Mouse (Mus musculus) midbrain, embryonic 15.5 days (tissue): ENCODE measurements around the gene Epb41l3. TPM values are rescaled to one million over a fixed set of nuclear protein-coding genes. Genes with fewer than 3 reads are reported as not detected.

Experiments used
- ATAC-seq: fragments of 200-750 bp; cut with Nextera tagmentation; replicated peaks from 2 replicates; pipeline ENCODE4 v1.8.0; 2017; ENCODE audit warnings: moderate TSS enrichment
- H3K27ac ChIP-seq: fragments of 300-500 bp; sonication (generic); 2 replicates; pipeline ENCODE4 v1.5.1; 2015; ENCODE audit warnings: mild to moderate bottlenecking, inconsistent platforms
- H3K27me3 ChIP-seq: fragments of 300-500 bp; sonication (generic); replicated peaks from 2 replicates; pipeline ENCODE4 v1.6.1; 2015; ENCODE audit warnings: inconsistent platforms
- H3K36me3 ChIP-seq: fragments of 300-500 bp; sonication (generic); replicated peaks from 2 replicates; pipeline ENCODE4 v1.6.1; 2015; ENCODE audit warnings: inconsistent platforms
- H3K4me1 ChIP-seq: fragments of 300-500 bp; sonication (generic); 2 replicates; pipeline ENCODE4 v1.6.1; 2015; ENCODE audit warnings: inconsistent platforms
- H3K4me2 ChIP-seq: fragments of 300-500 bp; sonication (generic); 2 replicates; pipeline ENCODE4 v1.6.1; 2015; ENCODE audit warnings: inconsistent platforms, mild to moderate bottlenecking, moderate library complexity
- H3K4me3 ChIP-seq: fragments of 300-500 bp; sonication (generic); 2 replicates; pipeline ENCODE4 v1.5.1; 2015; ENCODE audit warnings: mild to moderate bottlenecking, inconsistent platforms
- H3K9ac ChIP-seq: fragments of 300-500 bp; sonication (generic); 2 replicates; pipeline ENCODE4 v1.6.1; 2015; ENCODE audit warnings: mild to moderate bottlenecking, inconsistent platforms
- H3K9me3 ChIP-seq: fragments of 300-500 bp; sonication (generic); 2 replicates; pipeline ENCODE4 v1.6.1; 2016; ENCODE audit warnings: inconsistent platforms
- WGBS: fragments of 180-500 bp; shearing (Covaris S2); methylation state at CpG from one replicate; pipeline ENCODE4 v1.1.7; 2015; ENCODE audit warnings: mixed read lengths; 5-methylcytosine and 5-hydroxymethylcytosine counted together
- polyA plus RNA-seq: library from polyadenylated mRNA; unstranded; fragments of >200 nt; fragmentation: Nextera tagmentation; extraction: Ambion mirVana; gene quantifications from 2 replicates; pipeline ENCODE4 v1.2.1, GENCODE M21; 2015

Gene Epb41l3
- polyA plus RNA-seq, 1 experiment from 2014 or later, result 71.0 TPM

GRCm38 (mm10) chr17:69277362-69277761, 201.9 kb downstream of the Epb41l3 start:
- no peak for ATAC-seq
- H3K4me3 ChIP-seq, result no peak overlapping the region
- H3K4me2 ChIP-seq, result no peak overlapping the region
- no peaks in the 10 kb centered on the region for H3K27me3 ChIP-seq
- no peak overlapping the region for H3K9ac ChIP-seq
- H3K4me1 ChIP-seq, result no peaks in the 10 kb centered on the region
- no peaks in the 10 kb centered on the region for H3K36me3 ChIP-seq
- H3K27ac ChIP-seq, result no peak overlapping the region
- 19% methylated on average over 5 of the region's 5 CpGs for WGBS
- no peaks in the 10 kb centered on the region for H3K9me3 ChIP-seq

- Histone ChIP-seq H3K9me3 (0 out of 2 replicates have a peak, but pooled peaks cover 3% of the 10 kb centered on the region), H3K4me1 (no peaks in the 10 kb centered on the region), H3K27me3 (no peaks in the 10 kb centered on the region), H3K36me3 (peaks cover 56% of the 10 kb centered on the region), H3K27ac (no peak overlapping the region), H3K9ac (no peak overlapping the region), H3K4me3 (no peak overlapping the region), H3K4me2 (no peak overlapping the region)
- ATAC-seq, result no peak
- WGBS, result 97% methylated on average over 13 of the region's 13 CpGs
Measured at GRCm38 (mm10) chr17:69284511-69284910, 209.0 kb downstream of the Epb41l3 start.

DNA sequence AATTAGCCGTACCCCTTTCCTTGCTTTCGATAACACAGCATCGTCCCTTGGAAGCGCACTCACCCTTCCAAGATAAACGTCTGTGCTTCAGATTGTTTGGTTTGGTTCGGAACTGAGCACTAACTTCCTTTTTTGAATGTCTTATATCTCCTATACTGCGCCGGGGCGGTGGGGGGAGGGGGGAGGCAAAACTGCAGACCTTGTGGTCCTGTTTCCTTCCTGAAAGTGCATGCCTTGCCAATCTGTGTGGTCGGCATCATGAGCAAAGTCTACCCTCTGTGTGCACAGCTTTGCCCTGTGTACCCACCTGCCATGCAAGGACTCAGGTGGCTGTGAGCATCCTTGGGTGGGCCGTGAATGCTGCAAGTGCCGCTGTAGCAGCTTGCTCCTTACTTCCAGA, 212.6 kb downstream of the Epb41l3 start:
- no peak for ATAC-seq

DNA sequence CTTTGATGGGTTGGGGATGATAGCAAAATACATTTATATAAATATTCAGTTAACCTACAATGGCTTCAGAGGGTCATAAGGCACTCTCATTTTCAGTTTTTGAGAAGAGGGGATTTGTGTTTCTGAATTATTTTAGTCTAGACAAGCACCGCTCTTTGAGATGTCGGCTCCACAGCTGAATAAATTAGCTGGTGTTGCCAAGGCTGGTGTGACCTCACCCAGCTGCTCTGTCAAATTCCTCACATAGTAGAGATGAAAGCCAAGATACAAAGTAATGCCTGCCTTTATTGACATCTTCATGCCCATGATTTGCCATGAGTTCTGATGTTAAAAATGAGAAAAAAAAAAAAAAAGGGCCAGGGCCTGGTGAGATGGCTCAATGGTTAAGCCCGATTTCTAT, 214.8 kb downstream of the Epb41l3 start:
- Histone ChIP-seq H3K36me3 (peaks cover 39% of the 10 kb centered on the region; the same call in 1 of the 2 replicates), H3K9me3 (no peaks in the 10 kb centered on the region), H3K9ac (no peak overlapping the region), H3K4me3 (no peak overlapping the region), H3K4me2 (no peak overlapping the region), H3K27me3 (no peaks in the 10 kb centered on the region), H3K27ac (no peak overlapping the region), H3K4me1 (no peaks in the 10 kb centered on the region)
- no peak for ATAC-seq
- WGBS, result 78% methylated on average over 3 of the region's 3 CpGs

More for the DNA sequence above, 212.6 kb downstream of the Epb41l3 start:
- Histone ChIP-seq H3K36me3 (peaks cover 49% of the 10 kb centered on the region), H3K27ac (no peak overlapping the region), H3K9ac (no peak overlapping the region), H3K4me1 (no peaks in the 10 kb centered on the region), H3K4me3 (no peak overlapping the region), H3K9me3 (no peaks in the 10 kb centered on the region), H3K27me3 (no peaks in the 10 kb centered on the region), H3K4me2 (no peak overlapping the region)
- 94% methylated on average over 12 of the region's 12 CpGs for WGBS

- 89% methylated on average over 4 of the region's 4 CpGs for WGBS
- H3K9me3 ChIP-seq, result no peaks in the 10 kb centered on the region
- no peaks in the 10 kb centered on the region for H3K36me3 ChIP-seq
- no peaks in the 10 kb centered on the region for H3K27me3 ChIP-seq
- ATAC-seq, result no peak
- H3K4me3 ChIP-seq, result no peak overlapping the region
- no peak overlapping the region for H3K27ac ChIP-seq
- H3K4me2 ChIP-seq, result no peak overlapping the region
- H3K9ac ChIP-seq, result no peak overlapping the region
- H3K4me1 ChIP-seq, result no peaks in the 10 kb centered on the region
Measured at GRCm38 (mm10) chr17:69301552-69301951, 226.1 kb downstream of the Epb41l3 start.

GRCm38 (mm10) chr17:69303579-69304274, 228.2 kb downstream of the Epb41l3 start:
- Histone ChIP-seq H3K27me3 (no peaks in the 10 kb centered on the region), H3K4me1 (no peaks in the 10 kb centered on the region), H3K9me3 (no peaks in the 10 kb centered on the region), H3K4me2 (no peak overlapping the region), H3K27ac (no peak overlapping the region), H3K4me3 (no peak overlapping the region), H3K9ac (no peak overlapping the region), H3K36me3 (no peaks in the 10 kb centered on the region)
- peak; percentile 75; the same call in 1 of the 2 replicates for ATAC-seq
- 66% methylated on average over 11 of the region's 11 CpGs for WGBS

GRCm38 (mm10) chr17:69307636-69308035, 232.2 kb downstream of the Epb41l3 start:
- H3K4me2 ChIP-seq, result no peak overlapping the region
- 80% methylated on average over 9 of the region's 9 CpGs for WGBS
- H3K4me3 ChIP-seq, result no peak overlapping the region
- H3K9me3 ChIP-seq, result no peaks in the 10 kb centered on the region
- no peak for ATAC-seq
- no peaks in the 10 kb centered on the region for H3K27me3 ChIP-seq
- H3K27ac ChIP-seq, result no peak overlapping the region
- no peaks in the 10 kb centered on the region for H3K4me1 ChIP-seq
- H3K36me3 ChIP-seq, result no peaks in the 10 kb centered on the region
- H3K9ac ChIP-seq, result no peak overlapping the region

DNA sequence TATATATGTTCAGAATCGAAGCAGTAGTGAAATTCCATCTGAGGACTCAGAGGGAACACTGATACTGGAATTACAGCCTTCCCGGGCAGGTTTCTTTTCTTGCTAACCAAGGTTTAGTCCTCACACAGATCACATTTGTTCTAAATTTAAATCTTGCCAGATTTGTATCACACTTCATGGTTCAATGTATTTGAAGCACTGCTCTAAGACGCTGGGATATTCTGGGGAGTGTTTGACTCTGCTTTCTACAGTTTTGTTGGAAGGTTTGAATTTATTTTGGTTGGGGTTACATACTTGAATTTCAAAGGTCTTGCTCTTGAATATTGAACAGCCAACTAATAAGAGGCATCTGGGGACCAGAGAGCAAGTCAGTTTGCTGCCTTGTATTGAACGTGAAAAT, 234.4 kb downstream of the Epb41l3 start:
- Histone ChIP-seq H3K27ac (no peak overlapping the region), H3K4me1 (no peaks in the 10 kb centered on the region), H3K4me2 (no peak overlapping the region), H3K36me3 (no peaks in the 10 kb centered on the region), H3K4me3 (no peak overlapping the region), H3K9me3 (no peaks in the 10 kb centered on the region), H3K27me3 (no peaks in the 10 kb centered on the region), H3K9ac (no peak overlapping the region)
- no peak for ATAC-seq
- 77% methylated on average over 4 of the region's 4 CpGs for WGBS

DNA sequence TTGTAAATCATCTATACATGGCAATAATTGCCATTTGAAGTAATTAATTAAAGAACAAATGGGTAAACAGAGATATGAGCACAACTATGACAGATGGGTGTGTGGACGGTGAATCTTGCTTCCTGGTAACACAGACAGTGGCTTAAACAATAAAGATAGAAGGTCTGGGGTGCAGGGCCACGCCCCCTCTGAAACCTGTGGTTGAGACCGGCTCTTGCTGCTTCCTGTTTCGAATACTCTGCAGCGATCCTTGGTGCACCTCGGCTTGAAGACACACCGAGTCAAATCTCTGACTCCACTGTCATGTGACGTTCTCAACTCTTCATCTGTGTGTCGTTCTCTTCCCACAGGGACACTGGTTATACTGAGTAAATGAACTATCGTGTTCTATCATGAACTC, 245.0 kb downstream of the Epb41l3 start:
- no peak for ATAC-seq
- WGBS, result 91% methylated on average over 10 of the region's 10 CpGs
- no peaks in the 10 kb centered on the region for H3K36me3 ChIP-seq

GRCm38 (mm10) chr17:69322721-69323120, 247.2 kb downstream of the Epb41l3 start:
- H3K4me3 ChIP-seq, result no peak overlapping the region
- no peak overlapping the region for H3K27ac ChIP-seq
- no peaks in the 10 kb centered on the region for H3K36me3 ChIP-seq
- H3K4me2 ChIP-seq, result no peak overlapping the region
- H3K9me3 ChIP-seq, result no peaks in the 10 kb centered on the region
- H3K4me1 ChIP-seq, result no peaks in the 10 kb centered on the region
- no peak overlapping the region for H3K9ac ChIP-seq
- no peaks in the 10 kb centered on the region for H3K27me3 ChIP-seq
- 92% methylated on average over 2 of the region's 2 CpGs for WGBS
- no peak for ATAC-seq

More for the DNA sequence above, 245.0 kb downstream of the Epb41l3 start:
- no peak overlapping the region for H3K4me2 ChIP-seq
- H3K27me3 ChIP-seq, result no peaks in the 10 kb centered on the region
- no peak overlapping the region for H3K4me3 ChIP-seq
- H3K9ac ChIP-seq, result no peak overlapping the region
- H3K27ac ChIP-seq, result no peak overlapping the region
- no peaks in the 10 kb centered on the region for H3K4me1 ChIP-seq
- no peaks in the 10 kb centered on the region for H3K9me3 ChIP-seq

Other genes starting within 250 kb of the Epb41l3 start
- gene Tmem200c, start 249.1 kb upstream of the Epb41l3 start, polyA plus RNA-seq, result 3.2 and 4.2 TPM in 2 replicates